Mouse (Mus musculus) monocyte, adult 5-6 weeks (primary cell): ENCODE results near the gene Gm3435. TPM values are rescaled to one million over a fixed set of nuclear protein-coding genes. Genes with fewer than 3 reads are reported as not detected.

Source experiments
- total RNA-seq: library from RNA; stranded (forward); fragments of 200-1000, 200-491, 200-594 nt; gene quantifications from 3 replicates; pipeline ENCODE4 v1.2.3, GENCODE M21; 2017

The Gm3435 gene
- total RNA-seq, 1 experiment from 2014 or later: 3.3 TPM

Other genes starting within 250 kb of the Gm3435 start
- gene Wdr27, start 67.0 kb upstream of the Gm3435 start, total RNA-seq: 1.6 TPM in 1 of 3 replicates, not detected in the others
- gene 1600012H06Rik, start 67.0 kb upstream of the Gm3435 start, total RNA-seq: 15.5 to 27.8 TPM (median 23.1 TPM) in 3 replicates
- gene Phf10, start 48.9 kb upstream of the Gm3435 start, total RNA-seq: 28.4 to 35.3 TPM (median 33.6 TPM) in 3 replicates
- gene 9030025P20Rik, start 31.7 kb upstream of the Gm3435 start, total RNA-seq: 9.5 to 14.7 TPM (median 11.4 TPM) in 3 replicates
- 1.6 TPM in 1 of 3 replicates, not detected in the others for gene Gm3417, start 31.4 kb upstream of the Gm3435 start, total RNA-seq
- gene Ermard, start 31.0 kb downstream of the Gm3435 start, total RNA-seq: 95.1 to 106 TPM (median 98.2 TPM) in 3 replicates
- gene Tcte3, start 31.3 kb downstream of the Gm3435 start, total RNA-seq: 0.75 to 1.7 TPM in 2 of 3 replicates, not detected in the other
- gene Gm3448, start 31.4 kb downstream of the Gm3435 start, total RNA-seq: 11.6 to 15.3 TPM (median 14.7 TPM) in 3 replicates